Mouse (Mus musculus) frontal cortex, postnatal 14 days (tissue): Measurements from ENCODE around the gene Abcc4.
"Not testable (repeated sequence)": the region's sequence is repeated elsewhere in the genome, so short reads cannot be mapped to it uniquely, and the experiment has no call there.

ENCODE experiments used
- DNase-seq, 2 experiments: peaks; one replicate each; pipeline ENCODE4 v3.0.0; 2022; ENCODE audit warnings: low spot score in 2 of 2

Abcc4 gene

GRCm38 (mm10) chr14:118579013-118579728 lies 126.8 kb downstream of the Abcc4 start:
- DNase-seq = no peak

- no peak for DNase-seq
Measured at GRCm38 (mm10) chr14:118577895-118578294, 128.1 kb downstream of the Abcc4 start.

GRCm38 (mm10) chr14:118572688-118573245 lies 133.3 kb downstream of the Abcc4 start:
- DNase-seq = no peak

- no peak for DNase-seq
Measured at GRCm38 (mm10) chr14:118569586-118569985, 136.4 kb downstream of the Abcc4 start.

GRCm38 (mm10) chr14:118568116-118568673 lies 137.8 kb downstream of the Abcc4 start:
- DNase-seq = no peak

- DNase-seq = no peak
Measured at GRCm38 (mm10) chr14:118566809-118567208, 139.2 kb downstream of the Abcc4 start.

GRCm38 (mm10) chr14:118566214-118566688 lies 139.8 kb downstream of the Abcc4 start:
- peak in 1 of 2 experiments; percentile 14 for DNase-seq

GRCm38 (mm10) chr14:118565696-118566095 lies 140.3 kb downstream of the Abcc4 start:
- DNase-seq = no peak

- no peak for DNase-seq
Measured at GRCm38 (mm10) chr14:118563570-118563969, 142.4 kb downstream of the Abcc4 start.

GRCm38 (mm10) chr14:118552901-118553475 lies 153.0 kb downstream of the Abcc4 start:
- DNase-seq = no peak

- no peak for DNase-seq
Measured at GRCm38 (mm10) chr14:118552390-118552789, 153.6 kb downstream of the Abcc4 start.

- DNase-seq = peak in 1 of 2 experiments; percentile 7
Measured at GRCm38 (mm10) chr14:118551725-118552285, 154.2 kb downstream of the Abcc4 start.

- DNase-seq = no peak
Measured at GRCm38 (mm10) chr14:118551061-118551724, 154.8 kb downstream of the Abcc4 start.

- no peak for DNase-seq
Measured at GRCm38 (mm10) chr14:118544493-118544892, 161.5 kb downstream of the Abcc4 start.

- no peak for DNase-seq
Measured at GRCm38 (mm10) chr14:118542947-118543346, 163.1 kb downstream of the Abcc4 start.

- DNase-seq = no peak
Measured at GRCm38 (mm10) chr14:118531539-118531938, 174.5 kb downstream of the Abcc4 start.

GRCm38 (mm10) chr14:118514280-118515031 lies 191.6 kb downstream of the Abcc4 start:
- no peak for DNase-seq

GRCm38 (mm10) chr14:118511715-118512114 lies 194.3 kb downstream of the Abcc4 start:
- DNase-seq = not testable (repeated sequence)

- DNase-seq = no peak
Measured at GRCm38 (mm10) chr14:118510793-118511192, 195.2 kb downstream of the Abcc4 start.

GRCm38 (mm10) chr14:118510216-118510615 lies 195.8 kb downstream of the Abcc4 start:
- DNase-seq = no peak

- DNase-seq = no peak
Measured at GRCm38 (mm10) chr14:118507829-118508228, 198.2 kb downstream of the Abcc4 start.
